Comparison of ENCODE assay signal across 10 mouse cellular contexts in the genomic region with DNA sequence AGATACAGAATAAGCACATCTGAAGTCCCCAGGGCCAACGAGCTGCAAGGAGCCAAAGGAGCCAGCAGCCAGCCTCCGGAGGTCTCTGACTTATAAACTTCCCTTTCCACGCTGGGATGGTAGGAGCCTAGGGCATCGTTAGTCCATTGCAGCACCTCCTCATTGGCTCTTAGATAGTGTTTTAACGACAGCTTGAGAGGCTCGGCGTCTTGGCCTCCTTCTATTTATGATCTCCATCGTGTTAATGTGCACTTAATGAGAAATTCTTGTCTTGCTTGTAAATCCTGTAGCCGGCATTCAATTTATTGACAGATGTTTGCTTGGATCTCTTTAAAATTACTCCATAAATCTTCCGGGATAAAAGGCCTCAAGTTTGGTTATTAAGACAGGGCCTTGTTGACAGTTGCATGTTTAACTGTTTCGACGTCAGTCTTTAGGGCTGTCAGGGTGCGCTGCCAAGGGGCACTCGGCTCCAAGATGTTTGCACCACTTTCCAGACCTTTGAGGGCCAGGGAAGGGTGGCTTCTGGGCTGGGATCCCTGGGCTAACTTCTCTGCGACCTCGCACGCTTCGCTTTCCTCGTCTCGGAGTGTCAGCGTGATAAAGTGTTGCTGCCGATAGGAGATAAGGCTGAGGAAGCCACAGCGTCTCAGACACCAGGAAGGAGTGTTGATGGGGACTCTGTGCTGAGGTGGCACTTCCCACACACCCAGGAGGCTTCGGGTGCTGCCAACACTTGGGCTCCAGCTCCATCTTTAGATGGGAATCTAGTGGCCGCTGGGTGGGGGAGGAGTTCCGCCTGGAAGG.
A peak's percentile ranks its signal among the peaks of the same experiment; 100 is the strongest.
DNase-seq lines count a peak whose midpoint lies in the region; ATAC-seq and TF ChIP-seq lines count a peak whose summit lies in the region.
"Had no signal": no experiment of that assay in that cellular context is flagged by ENCODE, and none has a peak within 500 bp of the region (broad histone marks: within the 10 kb centered on the region; RNA-seq: fewer than 3 reads in every experiment).

No protein-coding gene starts in this region.

- no peak for TF ChIP-seq CTCF in cerebellum, adult 2 months (IDR thresholded peaks at IDR 0.05; ENCODE audit: borderline replicate concordance, insufficient read depth, low read depth, low read length)

- no peak for TF ChIP-seq POLR2A in cerebellum, adult 2 months (IDR thresholded peaks at IDR 0.05; ENCODE audit: borderline replicate concordance, insufficient read depth, low read length)

- ATAC-seq in liver, embryonic 15.5 days (ENCODE audit: insufficient read depth), result peak; percentile 71
- ATAC-seq: intestine, embryonic 16.5 days had no signal

- H3K4me1 ChIP-seq in liver, embryonic 15.5 days (replicated peaks), result no peaks in the 10 kb centered on the region; the same call in none of the 2 replicates
- no peaks in the 10 kb centered on the region for H3K4me1 ChIP-seq in cerebellum, adult 2 months (ENCODE audit: control insufficient read depth, insufficient read depth, low read length)

- no peaks in the 10 kb centered on the region for H3K27me3 ChIP-seq in liver, embryonic 15.5 days
- no peaks in the 10 kb centered on the region for H3K27me3 ChIP-seq in cerebellum, adult 2 months (ENCODE audit: control insufficient read depth, insufficient read depth, low read length)

- whole genome bisulfite sequencing in liver, embryonic 15.5 days (ENCODE audit: insufficient replicate concordance), result 20% methylated on average over 26 of the region's 26 CpGs
- WGBS in cerebellum, adult 2 months, result 87% methylated on average over 26 of the region's 26 CpGs

- H3K36me3 ChIP-seq in liver, embryonic 15.5 days (replicated peaks), result no peaks in the 10 kb centered on the region

- no peak overlapping the region for H3K4me2 ChIP-seq in liver, embryonic 15.5 days

- H3K27ac ChIP-seq in liver, embryonic 15.5 days (replicated peaks), result no peak overlapping the region
- H3K27ac ChIP-seq in cerebellum, adult 2 months (ENCODE audit: insufficient read depth, low read length), result no peak overlapping the region

- no peak overlapping the region for H3K9ac ChIP-seq in liver, embryonic 15.5 days

- no peak overlapping the region for H3K4me3 ChIP-seq in liver, embryonic 15.5 days (replicated peaks)
- no peak overlapping the region for H3K4me3 ChIP-seq in cerebellum, adult 2 months (replicated peaks; ENCODE audit: insufficient read depth, low read depth, low read length)

- H3K9me3 ChIP-seq in liver, embryonic 15.5 days (replicated peaks), result no peaks in the 10 kb centered on the region

- DNase-seq in adrenal gland, adult 2 months, result peak; percentile 13
- DNase-seq in adrenal gland, postnatal 14 days, result no peak
- DNase-seq in kidney, postnatal 10 days, result peak; percentile 30
- no peak for DNase-seq in kidney, adult 11 months
- DNase-seq in brain, adult 2 months (ENCODE audit: low read depth, low spot score), result peak; percentile 39
- no peak for DNase-seq in urinary bladder, adult 18-20 months (ENCODE audit: low spot score in 2 of 2)
- DNase-seq in cerebellum, adult 2 months, result no peak
- DNase-seq: cerebellum, adult 9-11 months had no signal

Comparison
In these comparisons a context has a peak if more than half of its experiments do, and no peak if none do; other contexts are left out.
1. DNase-seq: peak in adrenal gland, adult 2 months (single experiment), kidney, postnatal 10 days (single experiment) and brain, adult 2 months (single experiment); none in adrenal gland, postnatal 14 days (single experiment), kidney, adult 11 months (single experiment), urinary bladder, adult 18-20 months (0 of 2) and cerebellum, adult 2 months (0 of 2).